Mouse (Mus musculus) T-cell, adult 66 days (primary cell): Measurements from ENCODE around the gene Tle2. TPM values are rescaled to one million over a fixed set of nuclear protein-coding genes. Genes with fewer than 3 reads are reported as not detected.

Experiments
- total RNA-seq, 2 experiments: library from RNA; stranded (reverse); gene quantifications; 3 replicates in 1 of 2; 4 replicates in 1 of 2; pipeline ENCODE4 v1.2.4; 2023

The Tle2 gene
- 1 to 10 TPM; 5.1 to 5.2 TPM for total RNA-seq

DNA sequence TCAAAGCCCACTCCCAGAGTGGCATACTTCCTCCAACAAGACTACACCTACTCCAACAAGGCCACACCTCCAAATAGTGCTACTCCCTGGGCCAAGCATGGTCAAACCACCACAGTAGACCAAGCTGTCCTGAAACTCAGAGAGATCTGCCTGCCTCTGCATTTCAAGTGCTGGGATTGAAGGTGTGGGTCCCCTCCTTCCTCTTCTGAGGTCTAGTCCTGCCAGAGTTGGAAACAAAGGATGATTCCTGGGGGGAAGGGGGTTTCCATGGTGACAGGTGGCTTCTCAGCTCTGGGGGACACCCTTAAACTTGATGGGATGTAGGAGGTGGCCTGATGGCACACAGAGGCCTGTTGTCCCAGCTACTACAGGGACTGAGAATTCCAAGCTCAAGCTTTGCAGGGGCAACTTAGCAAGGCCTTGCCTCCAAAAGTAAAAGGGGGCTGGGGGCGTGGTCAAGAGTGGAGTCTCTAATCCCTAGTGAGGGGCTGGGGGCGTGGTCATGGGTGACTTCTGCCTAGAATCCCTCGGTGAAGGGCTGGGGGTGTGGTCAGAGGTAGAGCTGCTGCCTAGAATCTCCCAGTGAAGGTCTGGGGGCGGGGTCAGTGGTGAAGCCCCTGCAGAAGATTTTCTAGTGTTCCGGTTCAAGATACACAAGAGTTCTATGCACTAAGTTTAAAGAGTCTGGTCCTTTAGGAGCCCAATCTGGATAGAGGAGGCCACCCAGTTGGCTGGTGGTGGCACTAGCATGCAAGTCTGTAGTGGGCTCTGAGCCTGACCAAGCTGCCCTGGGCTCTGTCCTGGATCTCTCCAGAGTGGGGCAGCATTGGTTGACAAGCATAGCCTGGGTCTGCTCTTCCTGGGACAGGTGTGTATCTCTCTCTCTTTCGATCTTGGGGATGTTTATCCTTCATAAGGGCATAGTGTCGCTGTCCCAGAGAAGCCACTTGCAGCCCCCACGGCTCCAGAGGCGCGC is at the start of gene Tle2:
Gene Tle2, plus strand, starts transcription at position 481 of the 976 bp plus-strand sequence.

DNA sequence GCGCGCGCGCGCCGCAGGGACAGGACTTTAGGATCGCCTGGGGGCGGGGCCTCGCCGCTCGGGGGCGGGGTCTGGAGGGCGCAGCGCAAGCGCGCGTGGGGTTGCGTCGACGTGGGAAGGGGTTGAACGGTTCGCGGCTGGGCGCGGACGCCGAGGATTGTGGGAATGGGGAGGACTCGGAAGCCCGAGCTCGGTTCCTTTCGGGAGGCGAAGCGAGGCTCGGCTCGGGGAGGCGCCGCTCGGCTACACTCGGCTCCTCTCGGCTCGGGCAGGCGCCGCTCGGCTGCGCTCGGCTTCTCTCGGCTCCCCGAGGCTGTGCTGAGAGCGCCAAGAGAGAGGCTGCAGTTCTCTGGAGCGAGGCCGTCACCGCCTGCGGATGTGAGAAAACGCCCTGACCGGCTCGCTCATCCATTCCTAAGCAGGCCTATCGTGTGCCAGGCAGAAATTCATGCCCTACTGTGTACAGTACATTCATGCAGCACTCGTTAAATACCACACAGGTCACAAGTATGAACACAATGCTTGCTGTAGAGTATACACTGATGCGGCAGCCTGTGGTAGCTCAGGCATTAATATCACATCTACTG is 29.1 kb upstream of the Tle2 start, which contains the start of gene Gna11:
Gene Gna11, minus strand, starts transcription at position 30 of the 587 bp plus-strand sequence.

DNA sequence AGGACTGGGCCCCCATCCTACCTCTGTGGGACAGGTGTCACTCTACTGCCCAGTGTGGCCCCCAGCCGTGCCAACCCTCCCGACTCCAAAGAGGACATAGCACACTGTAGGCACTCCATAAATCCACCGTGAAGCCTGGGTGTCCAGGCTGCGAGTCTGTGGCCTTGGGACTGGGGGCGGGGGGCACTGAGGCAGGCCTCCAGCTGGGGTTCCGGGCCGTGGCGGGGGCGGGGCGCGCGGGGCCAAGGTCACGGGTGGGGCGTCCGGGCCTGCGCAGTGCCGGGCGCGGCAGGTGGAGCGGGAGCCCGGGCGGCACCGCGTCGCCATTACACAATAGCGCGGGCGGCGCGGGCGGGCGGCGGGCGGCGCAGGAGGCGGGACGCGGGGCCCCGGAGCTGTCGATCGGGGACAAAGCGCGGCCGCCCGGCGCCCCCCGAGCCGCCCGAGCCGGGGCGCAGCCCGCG is 15.2 kb upstream of the Tle2 start, which contains the start of gene Aes:
Gene Aes, plus strand, starts transcription at position 326 of the 464 bp plus-strand sequence.

DNA sequence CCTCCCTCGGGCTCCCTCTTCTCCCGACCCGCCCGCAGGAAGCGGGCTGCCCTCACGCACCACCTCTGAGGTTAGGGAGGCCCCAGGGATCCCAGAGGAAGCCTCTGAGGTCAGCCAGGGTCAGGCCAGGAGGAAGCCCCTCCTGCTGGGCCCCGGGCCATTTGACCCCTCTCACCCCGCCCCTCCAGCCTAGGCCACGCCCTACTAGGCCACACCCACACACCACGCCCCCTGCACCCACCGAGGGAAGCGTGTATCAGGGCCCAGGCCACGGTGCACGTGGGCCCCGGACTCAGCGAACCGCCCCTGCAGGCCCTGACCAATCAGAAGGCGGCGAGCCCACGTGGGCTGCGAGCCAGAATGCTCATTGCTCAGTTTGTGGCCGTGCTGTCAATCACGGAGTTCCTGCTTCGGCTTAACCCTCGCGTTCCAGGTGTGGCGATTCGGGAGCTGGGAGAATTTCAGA is 26.4 kb downstream of the Tle2 start, which contains the start of gene Tle6:
Gene Tle6, minus strand, starts transcription at position 336 of the 466 bp plus-strand sequence.

DNA sequence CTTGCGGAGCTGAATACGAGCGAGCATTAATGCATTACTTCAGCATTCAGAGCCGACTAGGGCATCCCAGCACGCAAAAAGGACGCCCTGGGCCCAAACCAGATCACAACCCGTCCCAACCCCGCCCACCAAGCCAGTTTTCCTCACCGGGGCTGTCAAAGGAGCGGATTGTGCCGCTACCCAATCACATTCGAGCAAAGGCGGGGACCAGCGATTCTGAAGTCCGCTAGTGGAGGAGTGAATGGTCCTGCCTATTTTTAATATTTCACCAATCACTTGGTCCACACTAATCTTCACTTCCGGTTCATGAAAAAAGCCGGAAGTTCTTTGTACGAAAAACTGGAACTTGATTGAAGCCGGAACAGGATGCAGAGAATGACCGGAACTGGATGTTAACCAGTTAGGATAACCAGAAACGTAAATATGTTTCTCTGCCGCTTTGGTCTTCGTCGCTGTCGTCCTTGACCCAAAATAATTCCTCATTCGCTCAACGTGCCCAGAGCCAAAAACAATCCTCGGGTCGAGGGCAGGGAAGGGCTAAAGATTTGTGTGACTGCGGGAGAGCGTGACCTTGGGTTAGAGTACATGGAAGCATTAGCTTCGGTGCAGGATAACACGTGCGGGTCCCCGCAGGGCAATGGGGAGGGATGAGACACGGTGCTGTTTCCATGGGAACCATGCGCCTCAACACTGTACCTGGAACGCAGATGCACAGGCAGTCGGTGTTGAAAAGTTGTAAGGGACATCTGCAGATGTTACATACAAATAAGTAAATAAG is 31.8 kb downstream of the Tle2 start, which contains the start of gene BC025920:
Gene BC025920, plus strand, starts transcription at position 297 of the 778 bp plus-strand sequence.

GRCm38 (mm10) chr10:81626994-81627835 is 52.9 kb downstream of the Tle2 start, which contains the start of gene Sirt6:
Gene Sirt6, minus strand, starts transcription at chr10:81627797.

GRCm38 (mm10) chr10:81628390-81628789 is 54.0 kb downstream of the Tle2 start, which contains the start of gene Ankrd24:
Gene Ankrd24, plus strand, starts transcription at chr10:81628540.

Other genes with a start within 250 kb of the Tle2 start
- gene Tbxa2r, start 245.8 kb upstream of the Tle2 start, total RNA-seq: 10 to 100 TPM; 30.0 to 30.7 TPM
- not detected for gene Gipc3, start 231.3 kb upstream of the Tle2 start, total RNA-seq
- 10 to 100 TPM; 33.7 to 41.3 TPM for gene Hmg20b, start 224.1 kb upstream of the Tle2 start, total RNA-seq
- 10 to 100 TPM in 1 of 2 experiments, 1 to 10 TPM in 1; 5.9 to 10.6 TPM for gene Mfsd12, start 217.1 kb upstream of the Tle2 start, total RNA-seq
- gene 4930404N11Rik, start 208.7 kb upstream of the Tle2 start, total RNA-seq: 10 to 100 TPM in 1 of 2 experiments, 1 to 10 TPM in 1; 8.0 to 10.6 TPM
- 10 to 100 TPM; 32.5 to 38.5 TPM for gene Fzr1, start 196.0 kb upstream of the Tle2 start, total RNA-seq
- 10 to 100 TPM; 38.0 to 44.2 TPM for gene Dohh, start 190.1 kb upstream of the Tle2 start, total RNA-seq
- gene Gm48551, start 190.1 kb upstream of the Tle2 start, total RNA-seq: 1 to 10 TPM; 3.3 to 5.8 TPM
- 1 to 10 TPM; 6.1 to 6.4 TPM for gene Gm48552, start 185.6 kb upstream of the Tle2 start, total RNA-seq
- gene Smim24, start 181.5 kb upstream of the Tle2 start, total RNA-seq: 1 to 10 TPM; 3.6 to 6.8 TPM
- gene Nfic, start 118.9 kb upstream of the Tle2 start, total RNA-seq: 10 to 100 TPM; 18.7 to 22.7 TPM
- gene Celf5, start 91.9 kb upstream of the Tle2 start, total RNA-seq: under 1 TPM in 1 of 2 experiments, not detected in 1; 0.44 TPM
- gene Ncln, start 78.2 kb upstream of the Tle2 start, total RNA-seq: 100 to 1,000 TPM; 203 to 223 TPM
- 100 to 1,000 TPM; 155 to 169 TPM for gene S1pr4, start 74.4 kb upstream of the Tle2 start, total RNA-seq
- 10 to 100 TPM; 12.5 to 23.0 TPM for gene Gna15, start 50.3 kb upstream of the Tle2 start, total RNA-seq
- 10 to 100 TPM; 26.8 to 35.6 TPM for gene Gna11, start 29.4 kb upstream of the Tle2 start, total RNA-seq
- 100 to 1,000 TPM; 555 to 631 TPM for gene Aes, start 15.1 kb upstream of the Tle2 start, total RNA-seq
- gene Tle6, start 26.5 kb downstream of the Tle2 start, total RNA-seq: 1 to 10 TPM in 1 of 2 experiments, not detected in 1; 1.6 TPM
- gene BC025920, start 31.7 kb downstream of the Tle2 start, total RNA-seq: 1 to 10 TPM; 3.2 to 3.6 TPM
- gene Sirt6, start 53.2 kb downstream of the Tle2 start, total RNA-seq: 10 to 100 TPM; 23.1 to 24.3 TPM
- 1 to 10 TPM; 3.5 to 4.3 TPM for gene Ankrd24, start 54.0 kb downstream of the Tle2 start, total RNA-seq
- 1 to 10 TPM; 2.5 to 2.6 TPM for gene Gm10778, start 74.5 kb downstream of the Tle2 start, total RNA-seq
- 10 to 100 TPM in 1 of 2 experiments, 1 to 10 TPM in 1; 9.9 to 10.1 TPM for gene Zfp433, start 130.3 kb downstream of the Tle2 start, total RNA-seq
- gene Gm3055, start 196.6 kb downstream of the Tle2 start, total RNA-seq: 1 to 10 TPM; 1.6 to 3.4 TPM
- gene Gm4767, start 237.6 kb downstream of the Tle2 start, total RNA-seq: 1 to 10 TPM; 2.6 to 3.5 TPM